Mouse (Mus musculus) kidney, embryonic 16.5 days (tissue): Measurements from ENCODE around the gene B830017H08Rik. TPM values are rescaled to one million over a fixed set of nuclear protein-coding genes. Genes with fewer than 3 reads are reported as not detected.
A peak's percentile ranks its signal among the peaks of the same experiment; 100 is the strongest.

Experiments used
- ATAC-seq: fragments of 200-750 bp; cut with Nextera tagmentation; 2 replicates; pipeline ENCODE4 v1.8.0; 2017; ENCODE audit warnings: moderate TSS enrichment; ENCODE audit not compliant: low FRiP score, low TSS enrichment
- H3K27ac ChIP-seq: fragments of 300-500 bp; sonication (generic); 2 replicates; pipeline ENCODE4 v1.5.1; 2014; ENCODE audit warnings: low read length
- H3K27me3 ChIP-seq: fragments of 300-500 bp; sonication (generic); 2 replicates; pipeline ENCODE4 v1.6.1; 2014; ENCODE audit warnings: low read length, control low read depth, mixed read lengths; ENCODE audit not compliant: insufficient read depth
- H3K36me3 ChIP-seq: fragments of 300-500 bp; sonication (generic); 2 replicates; pipeline ENCODE4 v1.6.1; 2014; ENCODE audit warnings: low read length, control low read depth, mixed read lengths; ENCODE audit not compliant: insufficient read depth
- H3K4me1 ChIP-seq: fragments of 300-500 bp; sonication (generic); 2 replicates; pipeline ENCODE4 v1.6.1; 2014; ENCODE audit warnings: low read length, control low read depth, mixed read lengths; ENCODE audit not compliant: insufficient read depth
- H3K4me2 ChIP-seq: fragments of 300-500 bp; sonication (generic); replicated peaks from 2 replicates; pipeline ENCODE4 v1.6.1; 2014; ENCODE audit warnings: low read depth, low read length
- H3K4me3 ChIP-seq: fragments of 300-500 bp; sonication (generic); 2 replicates; pipeline ENCODE4 v1.5.1; 2014; ENCODE audit warnings: mild to moderate bottlenecking, low read length
- H3K9ac ChIP-seq: fragments of 300-500 bp; sonication (generic); replicated peaks from 2 replicates; pipeline ENCODE4 v1.6.1; 2014; ENCODE audit warnings: low read length
- H3K9me3 ChIP-seq: fragments of 300-500 bp; sonication (generic); 2 replicates; pipeline ENCODE4 v1.6.1; 2016; ENCODE audit warnings: low read length, control low read depth
- WGBS: fragments of 180-500 bp; shearing (Covaris S2); extraction: QIAGEN DNeasy Blood & Tissue Kit; methylation state at CpG from one replicate; pipeline ENCODE4 v1.1.7; 2014; 5-methylcytosine and 5-hydroxymethylcytosine counted together
- polyA plus RNA-seq: library from polyadenylated mRNA; unstranded; fragments of >200 nt; fragmentation: Nextera tagmentation; extraction: Ambion mirVana; gene quantifications from 2 replicates; pipeline ENCODE4 v1.2.1, GENCODE M21; 2015

The B830017H08Rik gene
- polyA plus RNA-seq, 1 experiment from 2014 or later: 0.09 TPM

- no peaks in the 10 kb centered on the region for H3K9me3 ChIP-seq
- ATAC-seq: no peak
- H3K4me2 ChIP-seq: peak overlapping the region; percentile 81
- 0 out of 2 replicates have a peak, but pooled peaks cover 5% of the 10 kb centered on the region for H3K36me3 ChIP-seq
- H3K4me3 ChIP-seq: peak overlapping the region; percentile 65; the same call in 1 of the 2 replicates
- peaks cover 65% of the 10 kb centered on the region for H3K27me3 ChIP-seq
- no peak overlapping the region for H3K9ac ChIP-seq
- H3K4me1 ChIP-seq: peaks cover 67% of the 10 kb centered on the region
- H3K27ac ChIP-seq: no peak overlapping the region
Measured at GRCm38 (mm10) chr16:17799584-17799983, 33.3 kb upstream of the B830017H08Rik start.

DNA sequence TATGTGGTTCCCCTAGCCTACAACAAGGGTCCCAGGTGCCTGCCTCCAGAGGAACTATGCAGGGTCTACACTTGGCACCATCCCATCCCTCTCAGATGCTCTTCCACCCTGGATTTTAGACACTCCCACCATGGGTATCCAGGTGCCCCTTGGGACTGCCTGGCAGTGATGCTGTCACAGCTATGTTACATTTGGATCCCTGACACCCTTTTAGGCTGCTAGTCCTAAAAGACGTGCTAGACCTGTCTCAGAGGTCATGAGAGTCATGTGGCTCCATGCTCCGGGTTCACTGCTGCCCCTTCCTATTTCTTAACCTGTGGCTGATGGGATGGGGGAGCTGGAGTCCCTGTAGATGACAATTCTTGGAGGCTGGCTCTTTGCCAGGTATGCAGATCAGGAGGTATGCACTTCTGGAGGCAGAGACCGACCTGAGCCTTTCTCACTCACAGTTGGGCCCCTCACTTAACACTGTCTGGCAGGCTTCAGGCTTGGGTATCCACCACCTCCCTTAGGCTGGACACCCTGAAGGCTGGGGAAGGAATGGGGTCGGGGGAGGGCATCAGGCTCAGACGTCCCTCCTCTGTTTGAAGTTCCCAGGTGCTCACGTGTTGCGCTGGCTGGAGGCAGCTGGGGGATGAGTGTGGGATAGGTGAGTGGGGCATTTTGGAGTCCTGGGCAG is 31.0 kb upstream of the B830017H08Rik start:
- peaks cover 81% of the 10 kb centered on the region for H3K27me3 ChIP-seq
- no peak overlapping the region for H3K27ac ChIP-seq
- H3K9me3 ChIP-seq: no peaks in the 10 kb centered on the region
- H3K9ac ChIP-seq: no peak overlapping the region
- no peak overlapping the region for H3K4me3 ChIP-seq
- peaks cover 79% of the 10 kb centered on the region for H3K4me1 ChIP-seq
- no peak overlapping the region for H3K4me2 ChIP-seq
- WGBS: 11% methylated on average over 7 of the region's 7 CpGs
- H3K36me3 ChIP-seq: 0 out of 2 replicates have a peak, but pooled peaks cover 5% of the 10 kb centered on the region
- ATAC-seq: no peak

DNA sequence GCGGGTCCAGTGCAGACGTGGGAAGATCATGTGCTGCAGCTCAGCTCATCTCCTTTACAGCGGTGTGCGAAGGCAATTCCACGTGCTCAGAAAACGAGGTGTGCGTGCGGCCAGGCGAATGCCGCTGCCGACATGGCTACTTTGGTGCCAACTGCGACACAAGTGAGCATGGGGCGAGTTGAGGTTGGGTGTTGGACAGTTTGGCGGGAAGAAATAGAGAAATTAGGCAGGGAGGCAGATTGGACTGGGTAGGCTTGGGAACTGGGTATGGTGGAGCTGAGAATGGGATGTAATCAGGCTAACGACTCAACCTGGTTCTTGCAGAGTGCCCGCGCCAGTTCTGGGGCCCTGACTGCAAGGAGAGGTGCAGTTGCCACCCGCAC is 30.5 kb upstream of the B830017H08Rik start:
- Histone ChIP-seq H3K36me3 (0 out of 2 replicates have a peak, but pooled peaks cover 5% of the 10 kb centered on the region), H3K27ac (no peak overlapping the region), H3K4me2 (peak overlapping the region; percentile 53), H3K27me3 (peaks cover 80% of the 10 kb centered on the region), H3K9ac (peak overlapping the region; percentile 24; the same call in 1 of the 2 replicates), H3K4me3 (peak overlapping the region; percentile 44), H3K4me1 (peaks cover 79% of the 10 kb centered on the region), H3K9me3 (no peaks in the 10 kb centered on the region)
- 26% methylated on average over 18 of the region's 18 CpGs for WGBS
- ATAC-seq: no peak

DNA sequence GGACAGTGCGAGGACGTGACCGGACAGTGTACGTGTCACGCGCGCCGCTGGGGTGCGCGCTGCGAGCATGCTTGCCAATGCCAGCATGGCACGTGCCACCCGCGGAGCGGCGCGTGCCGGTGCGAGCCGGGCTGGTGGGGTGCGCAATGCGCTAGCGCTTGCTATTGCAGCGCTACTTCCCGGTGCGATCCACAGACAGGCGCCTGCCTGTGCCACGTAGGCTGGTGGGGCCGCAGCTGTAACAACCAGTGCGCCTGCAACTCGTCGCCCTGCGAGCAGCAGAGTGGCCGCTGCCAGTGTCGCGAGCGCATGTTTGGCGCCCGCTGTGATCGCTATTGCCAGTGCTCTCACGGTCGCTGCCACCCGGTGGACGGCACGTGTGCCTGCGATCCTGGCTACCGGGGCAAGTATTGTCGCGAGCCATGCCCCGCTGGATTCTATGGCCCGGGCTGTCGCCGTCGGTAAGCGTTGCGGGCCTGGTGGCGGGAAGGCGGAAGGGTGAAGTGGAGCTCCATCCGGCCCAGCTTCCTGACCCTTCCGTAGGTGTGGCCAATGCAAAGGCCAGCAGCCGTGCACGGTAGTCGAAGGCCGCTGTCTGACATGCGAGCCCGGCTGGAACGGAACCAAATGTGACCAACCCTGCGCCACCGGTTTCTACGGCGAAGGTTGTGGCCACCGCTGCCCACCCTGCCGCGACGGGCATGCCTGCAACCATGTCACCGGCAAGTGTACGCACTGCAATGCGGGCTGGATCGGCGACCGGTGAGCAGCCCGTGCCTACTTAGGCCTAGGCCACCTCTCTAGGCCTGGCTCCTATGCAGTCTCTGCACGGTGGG is 29.9 kb upstream of the B830017H08Rik start:
- 11% methylated on average over 83 of the region's 83 CpGs for WGBS
- no peak overlapping the region for H3K27ac ChIP-seq
- H3K9ac ChIP-seq: peak overlapping the region; percentile 24
- H3K36me3 ChIP-seq: 0 out of 2 replicates have a peak, but pooled peaks cover 5% of the 10 kb centered on the region
- no peak for ATAC-seq
- peak overlapping the region; percentile 44 for H3K4me3 ChIP-seq
- H3K27me3 ChIP-seq: peaks cover 77% of the 10 kb centered on the region
- no peaks in the 10 kb centered on the region for H3K9me3 ChIP-seq
- peaks cover 80% of the 10 kb centered on the region for H3K4me1 ChIP-seq
- H3K4me2 ChIP-seq: peak overlapping the region; percentile 53

DNA sequence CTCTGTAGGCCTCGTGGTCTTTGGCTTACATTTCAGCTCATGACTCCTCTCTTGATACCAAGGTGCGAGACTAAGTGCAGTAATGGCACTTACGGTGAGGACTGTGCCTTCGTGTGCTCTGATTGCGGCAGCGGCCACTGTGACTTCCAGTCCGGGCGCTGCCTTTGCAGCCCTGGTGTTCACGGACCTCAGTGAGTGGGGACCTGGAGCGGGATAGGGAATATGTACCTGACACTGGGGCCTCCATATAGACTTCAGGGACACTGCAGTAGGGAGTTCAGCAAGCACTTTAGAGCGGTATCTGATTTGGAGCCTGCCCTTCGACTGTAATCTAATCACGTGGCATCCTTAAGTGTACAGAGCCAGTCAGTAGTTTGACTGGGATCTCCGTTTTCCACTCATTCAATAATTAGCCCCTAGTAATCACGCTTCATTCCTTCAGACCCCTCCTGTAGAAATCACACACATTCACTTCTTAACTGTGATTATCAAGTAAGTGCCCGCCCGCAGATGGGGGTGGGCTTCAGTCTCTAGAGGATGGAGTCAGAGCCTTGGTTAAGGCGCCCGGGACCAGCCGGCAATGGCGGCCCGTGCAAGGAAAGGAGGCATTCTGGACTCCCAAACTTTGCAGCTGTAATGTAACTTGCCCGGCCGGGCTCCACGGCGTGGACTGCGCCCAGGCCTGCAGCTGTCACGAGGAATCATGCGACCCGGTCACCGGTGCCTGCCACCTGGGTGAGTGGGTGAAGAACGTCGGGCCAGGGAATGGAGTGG is 29.1 kb upstream of the B830017H08Rik start:
- ATAC-seq: no peak
- 29% methylated on average over 33 of the region's 33 CpGs for WGBS
- peak overlapping the region; percentile 27; the same call in 1 of the 2 replicates for H3K9ac ChIP-seq
- H3K4me2 ChIP-seq: peak overlapping the region; percentile 62
- H3K36me3 ChIP-seq: 0 out of 2 replicates have a peak, but pooled peaks cover 5% of the 10 kb centered on the region
- no peak overlapping the region for H3K27ac ChIP-seq
- no peaks in the 10 kb centered on the region for H3K9me3 ChIP-seq
- H3K27me3 ChIP-seq: peaks cover 73% of the 10 kb centered on the region
- peaks cover 72% of the 10 kb centered on the region for H3K4me1 ChIP-seq
- peak overlapping the region; percentile 44 for H3K4me3 ChIP-seq

DNA sequence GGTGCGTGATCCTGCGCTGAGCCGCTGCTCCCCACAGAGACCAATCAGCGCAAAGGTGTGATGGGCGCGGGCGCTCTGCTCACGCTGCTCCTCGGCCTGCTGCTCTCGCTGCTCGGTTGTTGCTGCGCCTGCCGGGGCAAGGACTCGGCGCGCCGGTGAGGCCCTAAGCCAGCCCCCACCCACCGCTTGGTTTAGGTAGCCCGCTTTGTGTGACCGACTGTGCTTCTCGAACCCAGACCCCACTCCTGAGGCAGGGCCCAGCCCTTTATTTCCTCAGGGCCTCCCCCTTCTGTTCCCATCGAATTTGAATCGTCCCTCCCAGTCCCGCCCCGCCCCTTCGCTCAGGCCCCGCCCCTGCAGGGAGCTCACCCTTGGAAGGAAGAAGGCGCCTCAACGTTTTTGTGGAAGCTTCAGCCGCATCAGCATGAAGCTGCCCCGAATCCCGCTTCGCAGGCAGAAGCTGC is 28.4 kb upstream of the B830017H08Rik start:
- ATAC-seq: peak; percentile 15; the same call in 1 of the 2 replicates
- WGBS: 7% methylated on average over 33 of the region's 33 CpGs
- Histone ChIP-seq H3K9me3 (no peaks in the 10 kb centered on the region), H3K9ac (peak overlapping the region; percentile 34; the same call in 1 of the 2 replicates), H3K4me3 (peak overlapping the region; percentile 42), H3K4me1 (peaks cover 69% of the 10 kb centered on the region), H3K4me2 (peak overlapping the region; percentile 62), H3K27ac (no peak overlapping the region), H3K27me3 (peaks cover 67% of the 10 kb centered on the region), H3K36me3 (0 out of 2 replicates have a peak, but pooled peaks cover 5% of the 10 kb centered on the region)

GRCm38 (mm10) chr16:17804982-17805381 is 27.9 kb upstream of the B830017H08Rik start:
- Histone ChIP-seq H3K27ac (no peak overlapping the region), H3K36me3 (0 out of 2 replicates have a peak, but pooled peaks cover 5% of the 10 kb centered on the region), H3K27me3 (peaks cover 62% of the 10 kb centered on the region), H3K4me1 (peaks cover 69% of the 10 kb centered on the region), H3K9me3 (no peaks in the 10 kb centered on the region), H3K4me2 (peak overlapping the region; percentile 62), H3K4me3 (peak overlapping the region; percentile 42), H3K9ac (0 out of 2 replicates have a peak overlapping the region, but pooled peaks have one; percentile 34)
- no peak for ATAC-seq
- WGBS: 21% methylated on average over 7 of the region's 7 CpGs

DNA sequence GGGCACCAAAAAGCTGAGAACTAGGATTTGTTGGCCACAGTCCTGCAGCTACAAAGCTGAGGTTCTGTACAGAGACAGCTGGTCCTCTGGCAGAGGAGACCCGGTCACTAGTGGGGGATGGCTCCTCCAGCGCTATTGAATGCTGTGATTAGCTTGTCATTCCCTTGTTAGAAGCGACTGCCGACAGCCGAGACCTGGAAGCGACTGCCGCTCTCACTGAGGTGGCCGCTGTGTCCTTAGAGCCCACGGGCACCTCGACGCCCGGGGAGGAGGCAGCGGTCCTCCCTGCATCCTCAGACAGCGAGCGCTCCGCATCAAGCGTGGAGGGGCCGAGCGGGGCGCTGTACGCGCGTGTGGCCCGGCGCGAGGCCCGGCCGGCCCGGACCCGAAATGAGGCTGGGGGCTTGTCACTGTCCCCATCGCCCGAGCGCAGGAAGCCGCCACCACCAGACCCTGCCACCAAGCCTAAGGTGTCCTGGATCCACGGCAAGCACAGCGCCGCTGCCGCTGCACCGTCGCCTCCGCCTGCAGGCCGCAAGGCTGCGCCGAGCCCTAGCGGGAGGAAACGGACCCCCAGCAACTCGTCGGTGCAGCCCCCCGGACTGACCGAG is 26.2 kb upstream of the B830017H08Rik start:
- Histone ChIP-seq H3K9ac (peak overlapping the region; percentile 53), H3K27me3 (peaks cover 53% of the 10 kb centered on the region), H3K4me2 (peak overlapping the region; percentile 71), H3K9me3 (no peaks in the 10 kb centered on the region), H3K4me1 (peaks cover 67% of the 10 kb centered on the region), H3K36me3 (0 out of 2 replicates have a peak, but pooled peaks cover 5% of the 10 kb centered on the region), H3K4me3 (peak overlapping the region; percentile 45), H3K27ac (no peak overlapping the region)
- no peak for ATAC-seq
- 5% methylated on average over 47 of the region's 50 CpGs for WGBS
